Mouse (Mus musculus) activated CD4-positive, CD25-positive, alpha-beta regulatory T cell, adult 4 months (primary cell): ENCODE data around the gene Pde7b. TPM values are rescaled to one million over a fixed set of nuclear protein-coding genes. Genes with fewer than 3 reads are reported as not detected.
A peak's percentile ranks its signal among the peaks of the same experiment; 100 is the strongest.

Experiments used
- ATAC-seq: one replicate; pipeline ENCODE4 v1.8.0; 2017
- polyA plus RNA-seq, 2 experiments: library from polyadenylated mRNA; unstranded; fragments of 100-300 nt; shearing (Covaris generic); gene quantifications; one replicate each; pipeline ENCODE4 v1.2.1; 2017

Gene Pde7b
- polyA plus RNA-seq, 2 experiments from 2014 or later = not detected

DNA sequence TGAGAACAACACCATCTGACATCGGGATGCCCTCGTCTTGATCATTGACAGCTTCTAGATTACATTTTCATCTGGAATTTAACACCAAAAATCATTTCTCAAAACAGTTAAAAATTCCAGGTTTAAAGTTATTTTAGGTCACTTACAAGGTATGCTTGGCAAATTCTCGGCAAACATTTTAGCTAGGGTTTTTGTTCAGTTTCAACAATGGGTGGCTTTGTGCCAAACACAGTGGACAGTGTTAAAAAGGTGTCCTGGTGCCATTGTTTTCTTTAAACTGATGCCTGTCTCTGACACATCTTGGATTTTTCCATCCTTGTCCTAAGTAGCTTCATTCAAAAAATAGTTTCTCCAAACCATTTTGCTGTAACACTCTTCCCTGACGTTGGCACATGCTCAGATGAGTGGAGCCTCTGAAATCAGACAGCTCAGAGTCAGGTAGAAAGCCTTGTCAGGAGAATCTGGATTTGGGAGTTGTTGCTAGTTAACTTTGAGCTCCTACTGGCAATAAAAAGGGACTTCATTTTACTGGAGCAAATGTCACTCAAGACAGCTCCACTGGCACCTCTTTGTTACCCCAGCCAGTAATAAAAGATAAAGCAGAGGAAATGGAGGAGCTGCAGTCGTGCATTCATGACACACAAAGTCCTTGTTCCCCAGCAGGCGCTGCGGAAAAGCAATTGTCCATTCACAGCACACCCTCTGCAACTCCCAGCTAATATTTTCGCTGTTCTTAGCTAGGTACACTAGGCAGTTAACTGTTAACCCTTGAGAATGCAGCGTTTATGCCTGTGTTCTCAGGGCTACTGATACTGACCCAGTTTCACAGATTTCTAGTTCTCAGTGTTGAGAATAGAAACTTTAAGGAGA, 2.0 kb downstream of the Pde7b start:
- ATAC-seq = no peak

DNA sequence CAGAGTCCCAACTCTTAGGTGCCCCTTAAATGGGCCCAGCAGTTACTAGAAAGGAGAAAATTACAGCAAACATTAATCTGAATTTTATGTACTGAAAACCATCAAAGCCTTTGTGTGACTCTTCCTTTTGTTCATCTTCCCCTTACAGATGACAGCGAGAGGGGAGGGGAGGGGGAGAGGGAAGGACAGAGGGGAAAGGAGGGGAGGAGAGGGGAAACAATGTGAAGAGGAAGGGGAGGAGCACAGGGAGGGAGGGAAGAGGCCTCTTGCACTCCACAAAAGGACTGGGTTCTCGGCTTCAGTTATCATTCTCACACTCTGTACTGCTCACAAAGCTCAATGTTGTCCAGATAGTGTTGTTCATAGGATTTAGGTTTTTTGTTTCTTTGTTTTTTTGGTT, 5.7 kb downstream of the Pde7b start:
- ATAC-seq = no peak

DNA sequence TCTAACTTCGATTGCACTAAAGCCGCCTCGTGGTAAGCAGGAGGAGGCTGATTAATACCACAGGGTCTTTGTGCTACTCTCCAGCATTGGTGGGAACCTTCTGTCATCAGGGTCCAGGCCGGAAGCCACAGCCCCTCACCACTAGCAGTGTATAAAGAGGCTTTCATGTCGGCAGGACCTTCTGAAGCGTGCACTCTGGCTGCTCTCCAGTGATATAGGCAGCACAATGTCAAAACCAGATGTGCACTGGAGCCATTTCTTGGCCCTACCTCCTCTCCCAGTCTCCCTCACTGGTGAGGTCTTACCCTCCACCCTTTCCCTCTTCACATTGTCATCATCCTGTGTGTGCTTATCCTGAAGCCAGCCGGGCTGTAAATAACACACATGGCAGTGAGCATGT, 24.2 kb downstream of the Pde7b start:
- ATAC-seq = no peak

DNA sequence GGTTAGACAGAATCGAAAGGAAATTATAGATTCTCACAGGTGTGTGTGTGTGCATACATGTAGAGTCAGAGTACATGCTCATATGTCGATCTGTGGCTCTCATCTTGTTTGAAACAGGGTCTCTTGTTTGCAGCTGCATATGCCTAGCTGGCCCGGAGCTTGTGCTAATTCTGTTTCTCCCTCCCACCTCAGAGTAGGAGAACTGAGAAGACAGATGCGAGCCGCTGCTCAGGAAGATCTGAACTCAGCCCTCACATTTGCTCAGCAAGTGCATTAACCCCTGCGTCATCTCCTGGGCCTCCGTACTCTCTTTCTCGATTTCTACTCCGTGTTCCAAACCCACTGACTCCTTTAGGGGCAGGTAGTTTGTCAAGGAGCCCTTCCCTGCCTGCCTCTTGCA, 25.0 kb downstream of the Pde7b start:
- no peak for ATAC-seq

DNA sequence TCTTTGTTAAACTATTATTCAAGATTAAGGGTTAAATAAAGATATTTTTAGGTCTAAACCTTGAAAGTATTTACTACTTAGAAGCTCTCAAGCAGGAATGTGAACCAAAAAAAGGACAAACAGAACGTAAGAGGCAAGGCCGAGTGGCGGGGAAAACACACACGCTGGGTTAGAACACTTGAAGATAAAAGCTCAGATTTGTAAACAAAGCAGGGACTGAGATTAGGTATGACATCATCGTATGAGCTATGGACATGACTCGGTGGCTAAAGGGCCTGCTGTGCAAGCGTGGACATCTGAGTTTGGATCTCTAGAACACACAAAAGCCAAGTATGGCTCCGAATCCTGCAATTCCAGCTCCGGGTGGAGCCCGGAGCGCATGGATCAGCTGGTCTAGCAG, 29.2 kb downstream of the Pde7b start:
- no peak for ATAC-seq

DNA sequence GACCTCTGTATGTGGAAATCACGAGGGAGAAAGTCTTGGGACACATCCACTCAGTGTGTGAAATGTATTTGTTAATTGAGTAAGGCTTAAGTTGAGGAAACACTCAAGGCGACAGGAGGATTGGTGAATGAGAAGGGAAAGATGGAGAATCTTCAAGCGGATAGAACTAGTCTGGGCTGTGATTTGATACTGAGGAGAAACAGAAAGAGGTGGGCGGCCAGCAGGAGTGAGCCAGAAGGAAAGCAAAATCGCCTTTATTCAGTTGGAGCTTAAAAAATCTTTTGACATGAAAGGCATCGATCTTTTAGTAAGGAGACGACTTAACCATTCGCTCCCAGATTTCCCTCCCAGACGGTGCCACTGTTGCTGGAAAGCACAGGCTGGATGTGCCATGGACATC, 34.9 kb downstream of the Pde7b start:
- ATAC-seq = no peak

DNA sequence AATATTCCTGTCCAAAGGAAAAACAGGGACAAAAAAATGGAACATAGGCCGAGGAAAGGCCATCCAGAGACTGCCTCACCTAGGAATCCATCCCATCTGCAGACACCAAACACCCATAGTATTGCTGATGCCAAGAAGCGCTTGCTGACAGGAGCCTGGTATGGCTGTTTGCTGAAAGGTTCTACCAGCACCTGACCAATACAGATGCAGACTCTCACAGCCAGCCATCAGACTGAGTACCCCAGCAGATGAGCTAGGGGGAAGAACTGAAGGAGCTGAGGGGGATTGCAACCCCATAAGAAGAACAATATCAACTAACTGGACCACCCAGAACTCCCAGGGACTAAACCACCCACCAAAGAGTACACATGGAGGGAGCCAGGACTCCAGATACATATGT, 40.7 kb downstream of the Pde7b start:
- ATAC-seq = no peak

DNA sequence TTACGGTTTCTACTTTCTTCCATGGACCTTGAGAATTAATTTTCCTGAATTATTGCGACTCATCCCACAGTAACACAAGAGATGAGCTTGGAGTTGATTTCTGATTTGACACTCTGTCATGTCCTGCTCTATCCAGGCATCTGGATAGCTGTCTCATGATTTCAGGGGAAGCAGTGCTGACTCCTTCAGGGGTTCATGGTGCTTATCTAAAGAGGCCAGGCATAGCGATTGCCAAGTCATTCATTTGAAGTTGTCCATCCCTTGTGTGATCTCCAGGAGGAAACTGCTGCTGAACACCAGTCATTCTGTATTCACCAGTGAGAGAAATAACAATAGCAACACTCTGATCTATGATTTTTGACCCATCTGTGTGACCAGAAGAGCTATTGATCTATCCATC, 43.9 kb downstream of the Pde7b start:
- no peak for ATAC-seq

DNA sequence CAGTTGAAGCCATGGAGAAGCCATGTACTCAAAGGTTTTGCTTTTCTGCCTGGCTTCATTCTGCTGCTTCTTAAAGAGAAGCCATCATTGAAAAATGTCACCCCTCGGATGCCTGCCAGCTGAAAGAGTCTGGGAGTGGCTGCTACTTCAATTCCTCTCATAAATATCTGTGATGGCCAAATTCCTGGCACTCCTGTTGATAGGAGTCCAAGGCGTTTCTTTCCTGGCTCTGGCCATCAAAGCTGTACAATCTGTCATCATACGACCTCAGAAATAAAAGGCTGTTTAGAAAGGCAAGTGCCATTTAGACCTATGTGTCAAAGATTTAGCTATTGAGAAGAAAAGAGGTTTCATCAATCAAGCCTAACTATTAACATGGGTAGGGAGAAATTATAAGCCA, 49.6 kb downstream of the Pde7b start:
- no peak for ATAC-seq

DNA sequence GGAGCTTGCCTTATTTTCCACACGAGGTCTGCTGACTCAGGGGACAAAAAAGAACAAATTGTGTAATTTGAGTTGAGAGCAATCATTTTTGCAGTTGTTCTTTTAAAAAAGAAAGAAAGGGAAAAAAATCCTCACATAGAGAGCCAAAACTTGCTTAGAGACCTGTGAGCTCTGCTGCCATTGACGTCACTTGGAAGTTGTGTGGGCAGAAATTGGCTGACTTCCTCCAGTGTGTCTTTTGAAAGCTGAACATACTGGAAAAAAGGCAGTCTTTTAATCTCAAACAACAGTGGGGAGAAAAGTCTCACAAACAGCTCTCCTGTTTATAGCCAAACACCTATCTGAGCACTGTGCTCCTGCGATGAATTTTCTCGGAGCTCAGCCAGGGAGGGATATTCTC, 51.1 kb downstream of the Pde7b start:
- peak; percentile 57 for ATAC-seq

DNA sequence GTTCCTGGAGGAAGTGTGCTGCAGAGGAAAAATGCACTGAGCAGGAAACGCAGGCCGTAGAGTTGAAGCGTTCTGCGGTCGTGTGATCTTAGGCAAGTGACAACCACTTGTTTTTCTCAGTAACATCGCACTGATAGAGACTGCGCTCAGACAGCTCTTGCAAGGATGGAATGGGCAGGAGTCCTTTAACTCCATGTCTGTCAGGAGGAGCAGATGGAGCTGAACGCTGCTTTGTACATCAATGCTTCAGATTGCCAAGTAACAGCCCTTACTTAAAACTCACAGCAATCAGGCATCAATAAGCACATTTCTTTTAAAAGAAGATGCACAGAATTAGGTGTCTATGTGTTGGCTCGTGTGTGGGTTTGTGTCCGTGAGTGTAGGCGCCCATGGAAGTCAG, 52.3 kb downstream of the Pde7b start:
- no peak for ATAC-seq

DNA sequence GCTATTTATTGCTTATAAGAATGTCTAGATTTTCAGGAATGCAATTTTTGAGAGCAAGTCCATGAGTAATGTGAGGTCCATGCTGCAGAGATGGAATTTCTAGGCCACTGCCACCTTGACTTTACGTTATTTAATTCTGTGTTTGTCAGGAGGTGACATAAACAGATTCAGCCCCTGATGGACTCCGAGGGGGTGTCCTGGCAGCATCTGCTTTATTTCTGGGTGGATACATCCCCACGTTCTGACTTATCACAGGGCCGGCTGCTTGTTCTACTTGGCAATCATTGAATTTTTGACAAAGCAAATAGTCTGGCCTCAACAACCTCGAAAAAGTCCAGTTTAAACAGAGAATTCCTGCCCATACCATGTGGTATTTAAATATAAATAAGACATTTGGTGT, 53.3 kb downstream of the Pde7b start:
- ATAC-seq = no peak

DNA sequence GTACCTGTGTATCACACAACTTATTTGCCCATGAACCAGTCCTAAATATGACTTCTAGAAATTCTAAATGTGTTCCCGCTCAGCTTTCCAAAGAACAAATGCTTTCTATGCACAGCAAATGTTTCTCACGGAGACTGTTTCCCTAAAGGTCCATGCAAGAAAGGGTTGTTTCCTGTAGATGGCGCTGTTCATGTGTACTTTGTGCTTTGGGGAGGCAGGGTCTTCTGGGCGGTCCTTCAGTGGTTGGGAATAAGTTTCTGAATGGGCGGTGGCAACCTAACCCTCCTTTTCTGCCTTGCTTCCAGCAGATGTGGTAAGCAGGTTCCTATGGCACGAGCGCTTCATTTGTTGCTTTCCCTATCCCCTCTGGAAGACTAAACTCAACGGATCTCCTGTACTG, 54.3 kb downstream of the Pde7b start:
- ATAC-seq = no peak

DNA sequence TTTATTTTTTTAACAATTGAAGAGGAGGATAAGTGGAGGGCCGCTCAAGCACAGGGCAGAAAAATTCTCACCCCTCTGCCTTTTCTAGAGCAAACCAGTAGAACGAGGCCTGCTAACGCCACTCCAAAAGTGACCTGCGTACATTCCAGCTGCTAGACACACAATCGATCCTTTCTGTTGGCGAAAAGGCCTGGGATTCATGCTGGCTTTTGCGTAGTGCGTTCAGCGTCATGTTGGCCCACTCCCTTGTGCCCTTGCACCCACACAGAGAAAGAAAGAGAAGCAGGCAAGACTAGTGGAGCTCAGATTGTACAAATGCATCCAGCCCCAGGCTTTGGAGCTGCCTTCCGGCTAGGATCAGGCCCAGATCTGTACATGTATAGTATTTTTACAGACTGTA, 55.4 kb downstream of the Pde7b start:
- no peak for ATAC-seq

DNA sequence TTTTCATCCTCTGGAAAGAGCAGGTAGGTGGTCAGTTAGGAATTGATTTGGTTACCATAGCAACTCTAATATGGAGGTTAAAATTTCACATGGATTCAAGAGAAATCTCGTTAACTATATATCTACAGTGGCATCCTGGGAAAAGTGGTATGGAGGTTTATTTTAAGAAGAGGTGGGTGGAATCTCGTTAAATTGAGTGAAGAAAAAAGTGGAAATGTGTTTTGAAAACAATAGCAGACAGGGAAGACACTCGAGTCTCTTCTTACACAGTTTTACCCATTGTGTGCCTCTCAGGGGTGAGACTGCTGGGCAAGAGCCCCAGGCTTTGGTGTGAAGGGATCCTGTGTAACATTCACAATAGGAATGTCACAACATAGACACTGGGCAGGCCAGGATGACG, 56.3 kb downstream of the Pde7b start:
- no peak for ATAC-seq

DNA sequence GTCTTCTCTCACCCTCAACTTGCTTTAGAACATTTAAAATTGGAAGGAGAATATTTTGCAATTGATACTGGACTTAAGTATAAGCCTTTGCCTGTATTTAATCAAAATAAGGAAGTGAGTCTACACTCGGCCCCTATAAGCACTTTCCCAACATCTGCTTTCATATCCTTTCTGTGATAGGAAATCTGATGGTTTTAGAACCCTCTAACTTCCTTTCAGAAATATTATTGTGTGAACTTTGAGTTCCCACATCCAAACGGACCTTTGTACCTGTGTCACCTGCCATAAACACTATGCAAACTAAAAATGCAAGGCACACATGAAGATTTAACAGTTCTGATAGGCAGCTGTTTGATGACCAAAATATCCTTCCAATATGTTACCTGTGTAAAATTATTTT, 58.2 kb downstream of the Pde7b start:
- ATAC-seq = no peak

DNA sequence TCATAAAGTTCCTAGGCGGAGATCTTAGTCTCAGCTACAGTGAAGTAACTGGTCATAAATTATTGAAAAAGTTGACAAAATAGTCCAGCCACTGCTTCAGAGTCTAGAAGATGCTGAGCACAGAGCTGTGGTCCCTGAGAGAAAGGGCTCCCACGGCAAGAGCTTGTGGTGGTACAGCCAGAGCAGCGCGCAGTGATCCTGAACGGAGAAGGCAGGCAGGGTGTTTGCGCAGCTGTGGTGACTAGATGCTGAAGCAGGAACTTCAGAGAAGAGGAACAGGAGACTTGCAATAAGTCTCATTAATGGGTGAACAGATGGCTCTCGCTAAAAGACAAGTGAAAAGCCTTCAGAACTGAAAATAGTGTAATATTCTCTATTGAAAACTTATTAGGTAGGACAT, 61.9 kb downstream of the Pde7b start:
- no peak for ATAC-seq

DNA sequence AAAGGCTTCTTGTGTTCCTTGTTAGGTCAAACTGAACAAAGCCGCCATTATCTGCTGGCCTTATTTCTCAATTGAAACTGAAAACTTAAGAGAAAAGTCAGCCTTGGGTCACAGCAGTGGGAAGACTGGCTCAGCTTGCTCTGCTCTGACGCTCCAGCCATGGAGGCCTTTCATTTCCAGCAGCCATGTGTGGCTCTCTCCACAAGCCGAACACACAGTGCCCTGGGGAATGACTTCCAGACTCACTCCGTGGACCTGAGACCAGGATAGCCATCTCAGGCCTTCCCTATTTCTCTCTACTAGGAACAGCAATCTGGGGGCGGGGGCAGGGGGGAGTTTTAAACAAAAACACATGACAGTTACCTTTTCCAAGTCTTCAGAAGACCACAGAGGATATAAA, 63.2 kb downstream of the Pde7b start:
- no peak for ATAC-seq

DNA sequence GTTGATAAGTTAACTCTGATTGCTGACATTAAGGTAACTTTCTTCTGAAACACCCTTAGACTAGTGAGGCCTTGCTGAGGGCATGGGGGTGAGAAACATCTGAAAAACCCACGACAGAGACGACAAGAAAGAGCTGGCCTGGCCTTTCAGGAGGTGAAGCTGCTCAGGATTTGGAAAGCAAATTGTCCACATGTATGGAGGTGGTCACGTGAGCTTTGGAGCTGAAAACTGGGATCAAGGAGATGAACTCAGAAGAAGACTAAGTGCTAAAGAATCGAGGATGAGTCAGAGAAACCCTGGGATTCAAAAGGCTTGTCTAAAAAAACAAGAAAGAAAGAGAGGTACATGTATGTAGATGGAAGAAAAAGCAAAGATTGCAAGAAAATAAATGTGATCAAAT, 65.2 kb downstream of the Pde7b start:
- no peak for ATAC-seq

DNA sequence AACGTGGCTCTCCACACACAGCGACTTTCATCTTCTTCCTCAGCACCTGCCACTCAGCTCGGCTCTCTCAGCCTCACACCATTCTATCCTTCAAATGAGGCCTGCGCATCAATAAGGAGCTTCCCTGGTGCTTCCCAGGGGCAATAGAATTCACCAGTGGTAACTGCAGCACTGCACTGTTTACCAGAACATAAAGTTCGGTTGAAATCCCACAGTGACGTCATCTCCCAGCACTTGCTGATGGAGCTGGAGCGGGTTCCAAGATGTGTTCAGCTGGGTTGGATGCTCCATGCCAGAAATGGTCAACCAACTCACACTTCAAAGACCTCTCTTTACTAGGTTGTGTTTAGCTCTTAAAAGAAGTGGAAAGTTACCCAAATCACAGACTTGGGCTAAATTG, 65.6 kb downstream of the Pde7b start:
- no peak for ATAC-seq

DNA sequence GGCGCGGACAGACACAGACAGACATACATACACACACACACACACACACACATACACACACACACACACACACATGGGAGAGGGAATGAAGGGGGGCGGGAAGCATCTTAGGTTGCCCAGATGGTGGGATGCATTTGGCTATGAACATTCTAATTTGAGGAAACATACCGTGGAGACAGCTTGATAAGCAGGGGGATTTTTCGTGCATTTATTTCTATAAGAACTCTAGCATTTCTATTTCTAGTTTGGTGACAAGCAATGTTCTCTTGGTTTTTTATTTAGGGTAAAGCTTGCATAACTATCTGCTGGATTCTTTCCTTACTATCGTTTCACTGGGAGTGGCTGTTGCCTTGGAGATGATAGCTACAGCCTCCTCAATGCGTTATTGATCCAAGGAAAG, 66.2 kb downstream of the Pde7b start:
- ATAC-seq = no peak

DNA sequence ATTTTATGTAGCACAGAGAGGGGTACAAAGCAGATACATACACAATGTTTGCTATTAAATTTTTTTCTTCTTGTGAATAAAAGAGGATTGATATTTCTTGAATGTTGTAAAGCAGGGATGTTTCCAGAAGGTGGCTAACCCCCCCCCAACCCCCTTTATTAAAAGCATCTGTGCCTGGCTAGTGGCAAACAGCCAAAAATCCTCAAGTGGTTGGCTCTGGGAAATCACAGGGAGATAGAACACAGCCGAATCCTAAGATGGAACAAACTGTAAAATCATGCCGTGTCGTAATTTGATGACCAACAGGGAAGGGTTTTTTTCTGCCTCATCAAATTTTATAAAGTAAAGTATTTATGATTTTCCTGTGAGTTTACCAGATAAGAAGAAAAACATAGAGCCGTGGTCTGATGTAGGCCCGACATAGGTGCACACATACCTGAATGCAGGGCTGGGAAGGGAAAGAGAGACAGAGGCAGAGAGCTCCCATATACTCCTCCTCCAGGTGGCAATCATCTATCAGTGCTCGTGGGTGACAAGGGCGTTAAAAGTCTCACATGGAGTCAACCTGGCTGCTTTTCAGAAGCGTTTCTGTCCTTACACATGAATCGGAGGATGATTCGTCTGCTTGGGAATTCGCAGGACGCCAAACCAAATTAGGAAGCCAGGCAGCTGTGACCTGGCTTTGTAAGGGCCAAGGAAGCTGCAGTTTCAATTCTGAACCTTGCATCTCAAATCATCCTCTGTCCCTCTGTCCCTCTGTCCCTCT, 67.4 kb downstream of the Pde7b start:
- no peak for ATAC-seq

DNA sequence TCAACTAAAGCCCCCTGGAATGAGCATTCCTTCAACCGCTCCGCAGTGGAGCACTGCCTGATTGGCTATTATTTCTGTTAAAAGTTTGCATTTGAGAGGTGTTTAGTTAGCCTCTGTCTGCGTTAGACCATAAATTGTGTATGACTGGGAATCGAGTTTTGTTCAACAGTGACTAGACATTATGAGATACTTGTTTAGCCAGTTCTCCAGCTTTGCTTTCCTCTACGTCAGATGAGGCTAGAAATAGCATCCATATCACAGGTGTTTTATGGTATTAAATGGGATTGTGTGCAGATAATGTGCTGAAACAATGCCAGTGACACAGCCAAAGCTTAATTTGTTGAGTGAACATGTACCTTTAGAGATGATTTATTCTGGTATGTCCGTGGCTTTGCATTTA, 70.3 kb downstream of the Pde7b start:
- no peak for ATAC-seq

DNA sequence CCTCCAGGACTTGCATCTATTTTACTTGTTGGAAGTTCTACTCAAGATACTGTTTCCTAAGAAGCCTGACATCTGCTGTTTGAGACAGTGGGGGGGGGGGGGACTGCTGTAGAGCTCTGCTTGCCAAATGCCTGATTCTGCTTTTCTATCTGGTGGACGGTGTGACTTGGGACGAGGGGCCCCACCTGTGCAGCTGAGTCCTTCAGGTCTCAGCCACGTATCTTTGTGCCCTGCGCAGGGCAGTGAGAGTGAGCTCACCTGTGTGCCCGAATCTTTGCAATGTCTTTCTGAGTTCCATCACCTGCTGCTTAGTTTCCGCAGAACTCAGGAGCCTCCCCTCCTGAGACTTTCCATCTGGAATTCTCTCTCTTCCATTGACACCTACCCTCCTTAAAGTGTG, 70.7 kb downstream of the Pde7b start:
- no peak for ATAC-seq
